Mouse (Mus musculus): ENCODE results near the gene Crabp2.

Gene Crabp2

GRCm38 (mm10) chr3:87959371-87959770, 10.9 kb downstream of the Crabp2 start:
- DNase-seq, result no peak

GRCm38 (mm10) chr3:87960191-87960585, 11.7 kb downstream of the Crabp2 start:
- no peak for DNase-seq

GRCm38 (mm10) chr3:87960586-87961191, 12.2 kb downstream of the Crabp2 start:
- DNase-seq, result peak; percentile 82 to 86

- peak; percentile 67 to 70 for DNase-seq
These were observed 21.9 kb downstream of the Crabp2 start for GRCm38 (mm10) chr3:87970184-87970938.

- DNase-seq, result peak in 1 of 2 experiments; percentile 21
These were observed 22.5 kb downstream of the Crabp2 start, which contains the start of gene Nes for GRCm38 (mm10) chr3:87970939-87971488. Gene Nes (plus strand): TSS chr3:87971078.

GRCm38 (mm10) chr3:87971489-87972202, 23.2 kb downstream of the Crabp2 start:
- no peak for DNase-seq

GRCm38 (mm10) chr3:87972203-87972664, 23.8 kb downstream of the Crabp2 start:
- no peak for DNase-seq

GRCm38 (mm10) chr3:87972776-87973175, 24.3 kb downstream of the Crabp2 start:
- DNase-seq, result no peak

GRCm38 (mm10) chr3:87973593-87974380, 25.3 kb downstream of the Crabp2 start:
- no peak for DNase-seq

- no peak for DNase-seq
These were observed 26.0 kb downstream of the Crabp2 start for GRCm38 (mm10) chr3:87974381-87974987.

- DNase-seq, result no peak
These were observed 31.0 kb downstream of the Crabp2 start for GRCm38 (mm10) chr3:87979493-87979892.

GRCm38 (mm10) chr3:87980085-87980484, 31.6 kb downstream of the Crabp2 start:
- DNase-seq, result no peak

GRCm38 (mm10) chr3:87980728-87981127, 32.3 kb downstream of the Crabp2 start:
- DNase-seq, result no peak

- DNase-seq, result no peak
These were observed 32.8 kb downstream of the Crabp2 start for GRCm38 (mm10) chr3:87981214-87981760.

GRCm38 (mm10) chr3:87981894-87982835, 33.7 kb downstream of the Crabp2 start:
- no peak for DNase-seq

GRCm38 (mm10) chr3:87982836-87983601, 34.6 kb downstream of the Crabp2 start:
- no peak for DNase-seq

- no peak for DNase-seq
These were observed 35.2 kb downstream of the Crabp2 start for GRCm38 (mm10) chr3:87983627-87984026.

- DNase-seq, result no peak
These were observed 35.6 kb downstream of the Crabp2 start for GRCm38 (mm10) chr3:87984094-87984493.

- peak; percentile 59 to 64 for DNase-seq
These were observed 37.2 kb downstream of the Crabp2 start for GRCm38 (mm10) chr3:87985505-87986320.
